Mouse (Mus musculus): ENCODE data around the gene Tm4sf5. TPM values are rescaled to one million over a fixed set of nuclear protein-coding genes. Genes with fewer than 3 reads are reported as not detected.

Tm4sf5 gene
- polyA plus RNA-seq, 1 experiment: 0.44 TPM

GRCm38 (mm10) chr11:70506962-70507515, 2.0 kb downstream of the Tm4sf5 start:
- no peak for TF ChIP-seq CTCF (IDR thresholded peaks at IDR 0.05; ENCODE audit: extremely low read depth, insufficient read depth, low read length)
- no peak for TF ChIP-seq POLR2A (IDR thresholded peaks at IDR 0.05; ENCODE audit: extremely low read depth, insufficient read depth, low read length)
- H3K4me1 ChIP-seq (ENCODE audit: control insufficient read depth, insufficient read depth, low read length): no peaks in the 10 kb centered on the region
- H3K4me3 ChIP-seq (ENCODE audit: insufficient read depth, low read length): no peak overlapping the region
- no peak overlapping the region for H3K27ac ChIP-seq (ENCODE audit: insufficient read depth, low read length)

- Histone ChIP-seq H3K4me1 (ENCODE audit: control insufficient read depth, insufficient read depth, low read length) (no peaks in the 10 kb centered on the region), H3K4me3 (ENCODE audit: insufficient read depth, low read length) (no peak overlapping the region), H3K27ac (ENCODE audit: insufficient read depth, low read length) (no peak overlapping the region)
- TF ChIP-seq CTCF (IDR thresholded peaks at IDR 0.05; ENCODE audit: extremely low read depth, insufficient read depth, low read length): peak; percentile 64
- no peak for TF ChIP-seq POLR2A (IDR thresholded peaks at IDR 0.05; ENCODE audit: extremely low read depth, insufficient read depth, low read length)
Measured at GRCm38 (mm10) chr11:70509753-70510564, 4.9 kb downstream of the Tm4sf5 start.

- H3K27ac ChIP-seq (ENCODE audit: insufficient read depth, low read length): no peak overlapping the region
Measured at GRCm38 (mm10) chr11:70511242-70511641, 6.2 kb downstream of the Tm4sf5 start.

GRCm38 (mm10) chr11:70511825-70512224, 6.8 kb downstream of the Tm4sf5 start:
- Histone ChIP-seq H3K27ac (ENCODE audit: insufficient read depth, low read length) (no peak overlapping the region), H3K4me1 (ENCODE audit: control insufficient read depth, insufficient read depth, low read length) (no peaks in the 10 kb centered on the region), H3K4me3 (ENCODE audit: insufficient read depth, low read length) (no peak overlapping the region)
- TF ChIP-seq CTCF (IDR thresholded peaks at IDR 0.05; ENCODE audit: extremely low read depth, insufficient read depth, low read length) (no peak), POLR2A (IDR thresholded peaks at IDR 0.05; ENCODE audit: extremely low read depth, insufficient read depth, low read length) (no peak)

More at GRCm38 (mm10) chr11:70511242-70511641, 6.2 kb downstream of the Tm4sf5 start:
- no peak for TF ChIP-seq POLR2A (IDR thresholded peaks at IDR 0.05; ENCODE audit: extremely low read depth, insufficient read depth, low read length)
- H3K4me3 ChIP-seq (ENCODE audit: insufficient read depth, low read length): no peak overlapping the region
- H3K4me1 ChIP-seq (ENCODE audit: control insufficient read depth, insufficient read depth, low read length): no peaks in the 10 kb centered on the region

- TF ChIP-seq CTCF (IDR thresholded peaks at IDR 0.05; ENCODE audit: extremely low read depth, insufficient read depth, low read length) (no peak), POLR2A (IDR thresholded peaks at IDR 0.05; ENCODE audit: extremely low read depth, insufficient read depth, low read length) (no peak)
- Histone ChIP-seq H3K27ac (ENCODE audit: insufficient read depth, low read length) (no peak overlapping the region), H3K4me1 (ENCODE audit: control insufficient read depth, insufficient read depth, low read length) (no peaks in the 10 kb centered on the region), H3K4me3 (ENCODE audit: insufficient read depth, low read length) (no peak overlapping the region)
Measured at GRCm38 (mm10) chr11:70512709-70513342, 7.8 kb downstream of the Tm4sf5 start.

- TF ChIP-seq POLR2A (IDR thresholded peaks at IDR 0.05; ENCODE audit: extremely low read depth, insufficient read depth, low read length) (no peak), CTCF (IDR thresholded peaks at IDR 0.05; ENCODE audit: extremely low read depth, insufficient read depth, low read length) (no peak)
- Histone ChIP-seq H3K4me1 (ENCODE audit: control insufficient read depth, insufficient read depth, low read length) (no peaks in the 10 kb centered on the region), H3K27ac (ENCODE audit: insufficient read depth, low read length) (no peak overlapping the region), H3K4me3 (ENCODE audit: insufficient read depth, low read length) (no peak overlapping the region)
Measured at GRCm38 (mm10) chr11:70513520-70513919, 8.5 kb downstream of the Tm4sf5 start.

GRCm38 (mm10) chr11:70514288-70514687, 9.2 kb downstream of the Tm4sf5 start, which contains the start of gene Vmo1:
Gene Vmo1, minus strand, starts transcription at chr11:70514616.
- Histone ChIP-seq H3K4me1 (ENCODE audit: control insufficient read depth, insufficient read depth, low read length) (no peaks in the 10 kb centered on the region), H3K27ac (ENCODE audit: insufficient read depth, low read length) (no peak within 1 kb of the TSS)
- TF ChIP-seq CTCF (IDR thresholded peaks at IDR 0.05; ENCODE audit: extremely low read depth, insufficient read depth, low read length) (no peak), POLR2A (IDR thresholded peaks at IDR 0.05; ENCODE audit: extremely low read depth, insufficient read depth, low read length) (no peak)

GRCm38 (mm10) chr11:70516352-70516751, 11.3 kb downstream of the Tm4sf5 start:
- Histone ChIP-seq H3K27ac (ENCODE audit: insufficient read depth, low read length) (no peak overlapping the region), H3K4me1 (ENCODE audit: control insufficient read depth, insufficient read depth, low read length) (no peaks in the 10 kb centered on the region), H3K4me3 (ENCODE audit: insufficient read depth, low read length) (no peak overlapping the region)
- TF ChIP-seq CTCF (IDR thresholded peaks at IDR 0.05; ENCODE audit: extremely low read depth, insufficient read depth, low read length): peak; percentile 53
- no peak for TF ChIP-seq POLR2A (IDR thresholded peaks at IDR 0.05; ENCODE audit: extremely low read depth, insufficient read depth, low read length)

More at GRCm38 (mm10) chr11:70514288-70514687, 9.2 kb downstream of the Tm4sf5 start, which contains the start of gene Vmo1:
- H3K4me3 ChIP-seq (ENCODE audit: insufficient read depth, low read length): no peak within 1 kb of the TSS

- no peak for TF ChIP-seq CTCF (IDR thresholded peaks at IDR 0.05; ENCODE audit: extremely low read depth, insufficient read depth, low read length)
- no peak for TF ChIP-seq POLR2A (IDR thresholded peaks at IDR 0.05; ENCODE audit: extremely low read depth, insufficient read depth, low read length)
- no peak overlapping the region for H3K4me3 ChIP-seq (ENCODE audit: insufficient read depth, low read length)
- H3K4me1 ChIP-seq (ENCODE audit: control insufficient read depth, insufficient read depth, low read length): no peaks in the 10 kb centered on the region
Measured at GRCm38 (mm10) chr11:70518436-70518835, 13.4 kb downstream of the Tm4sf5 start.

More at GRCm38 (mm10) chr11:70518436-70518835, 13.4 kb downstream of the Tm4sf5 start:
- no peak overlapping the region for H3K27ac ChIP-seq (ENCODE audit: insufficient read depth, low read length)

All from cortical plate, adult 2 months (tissue).